Mouse (Mus musculus) effector memory CD4-positive, alpha-beta T cell, adult 7 months (primary cell): ENCODE measurements around the gene Il1r2. TPM values are rescaled to one million over a fixed set of nuclear protein-coding genes. Genes with fewer than 3 reads are reported as not detected.

Source experiments
- polyA plus RNA-seq: library from polyadenylated mRNA; unstranded; fragments of 100-300 nt; shearing (Covaris generic); gene quantifications from one replicate; pipeline ENCODE4 v1.2.1, GENCODE M21; 2017

Gene Il1r2
- polyA plus RNA-seq = 4.0 TPM

GRCm38 (mm10) chr1:40073779-40074178 is at the start of gene Il1r2:
Il1r2 (plus strand) TSS chr1:40074079.

Other genes starting within 250 kb of the Il1r2 start
- gene Map4k4, start 173.2 kb upstream of the Il1r2 start, polyA plus RNA-seq = 76.7 TPM
- gene Il1r1, start 151.0 kb downstream of the Il1r2 start, polyA plus RNA-seq = 0.32 TPM